25 mouse cellular contexts compared by ENCODE assay signal in genomic region chr10:71354947-71355346, GRCm38 (mm10).
"Had no signal": no experiment of that assay in that cellular context is flagged by ENCODE, and none has a peak within 500 bp of the region (broad histone marks: within the 10 kb centered on the region; RNA-seq: fewer than 3 reads in every experiment).

No protein-coding gene starts in this region.

- ATAC-seq: liver, embryonic 12.5 days; liver, postnatal 0 days; lung, postnatal 0 days; midbrain, embryonic 13.5 days; midbrain, embryonic 15.5 days; midbrain, embryonic 16.5 days had no signal

- DNase-seq: left cerebral cortex, postnatal 4 days; liver; liver, embryonic 13.5 days; liver, postnatal 0 days; lung, adult 18-20 months; lung, adult 2 months; lung, embryonic 14.5 days; lung, postnatal 10 days; lung, postnatal 14 days; lung, postnatal 36 days; lung, postnatal 4 days; midbrain, embryonic 14.5 days had no signal

- H3K27me3 ChIP-seq: limb, embryonic 12.5 days; limb, embryonic 13.5 days; limb, embryonic 15.5 days; liver, embryonic 12.5 days; liver, embryonic 13.5 days; liver, embryonic 15.5 days; lung, embryonic 15.5 days; megakaryocyte, embryonic 14.5 days; midbrain, embryonic 12.5 days; midbrain, embryonic 13.5 days; midbrain, embryonic 15.5 days; neural tube, embryonic 12.5 days had no signal
